Mouse (Mus musculus) liver, postnatal 0 days (tissue): ENCODE data around the gene Rapgef1. TPM values are rescaled to one million over a fixed set of nuclear protein-coding genes. Genes with fewer than 3 reads are reported as not detected.

Experiments
- ATAC-seq: fragments of 200-750 bp; cut with Nextera tagmentation; 2 replicates; pipeline ENCODE4 v1.8.0; 2017; ENCODE audit warnings: mild to moderate bottlenecking, moderate library complexity
- DNase-seq: peaks from one replicate; pipeline ENCODE4 v3.0.0-alpha.2; 2016
- H3K27ac ChIP-seq: fragments of 300-500 bp; sonication (generic); 2 replicates; pipeline ENCODE4 v1.5.1; 2014; ENCODE audit warnings: antibody characterized with exemption, moderate library complexity, mild to moderate bottlenecking, low read depth
- H3K27me3 ChIP-seq: fragments of 300-500 bp; sonication (generic); 2 replicates; pipeline ENCODE4 v1.6.1; 2014; ENCODE audit warnings: low read length, control low read depth, mixed read lengths; ENCODE audit not compliant: insufficient read depth
- H3K36me3 ChIP-seq: fragments of 300-500 bp; sonication (generic); replicated peaks from 2 replicates; pipeline ENCODE4 v1.6.1; 2014; ENCODE audit warnings: mild to moderate bottlenecking, control low read depth, low read length, moderate library complexity, mixed read lengths; ENCODE audit not compliant: insufficient read depth
- H3K4me1 ChIP-seq: fragments of 300-500 bp; sonication (generic); 2 replicates; pipeline ENCODE4 v1.6.1; 2014; ENCODE audit warnings: antibody characterized with exemption, mild to moderate bottlenecking, control low read depth; ENCODE audit not compliant: insufficient read depth
- H3K4me2 ChIP-seq: fragments of 300-500 bp; sonication (generic); 2 replicates; pipeline ENCODE4 v1.6.1; 2014; ENCODE audit warnings: low read depth, mild to moderate bottlenecking, low read length, moderate library complexity, mixed read lengths
- H3K4me3 ChIP-seq: fragments of 300-500 bp; sonication (generic); 2 replicates; pipeline ENCODE4 v1.5.1; 2014; ENCODE audit warnings: low read depth, low read length
- H3K9ac ChIP-seq: fragments of 300-500 bp; sonication (generic); replicated peaks from 2 replicates; pipeline ENCODE4 v1.6.1; 2014; ENCODE audit warnings: mild to moderate bottlenecking, moderate library complexity
- H3K9me3 ChIP-seq: fragments of 300-500 bp; sonication (generic); 2 replicates; pipeline ENCODE4 v1.6.1; 2016; ENCODE audit warnings: mild to moderate bottlenecking, control low read depth, low read length, mixed read lengths
- CTCF ChIP-seq: sonication (generic); IDR thresholded peaks from 2 replicates; pipeline ENCODE4 v1.5.1; 2016; ENCODE audit warnings: antibody characterized with exemption, low read depth
- EP300 ChIP-seq: IDR thresholded peaks from 2 replicates; pipeline ENCODE4 v1.6.1; 2016; ENCODE audit warnings: antibody characterized with exemption, low read depth, mild to moderate bottlenecking
- WGBS: fragments of 180-500 bp; shearing (Covaris S2); extraction: QIAGEN DNeasy Blood & Tissue Kit; methylation state at CpG from one replicate; pipeline ENCODE4 v1.1.7; 2014; ENCODE audit not compliant: insufficient replicate concordance; 5-methylcytosine and 5-hydroxymethylcytosine counted together
- polyA plus RNA-seq: library from polyadenylated mRNA; unstranded; fragments of >200 nt; fragmentation: Nextera tagmentation; extraction: Ambion mirVana; gene quantifications from 2 replicates; pipeline ENCODE4 v1.2.1, GENCODE M21; 2015

Rapgef1 gene
- polyA plus RNA-seq, 1 experiment from 2014 or later = 4.8 TPM

GRCm38 (mm10) chr2:29784290-29784689 is 164.8 kb downstream of the Rapgef1 start:
- TF ChIP-seq EP300 = no peak
- TF ChIP-seq CTCF = no peak
- Histone ChIP-seq H3K36me3 (peaks cover 50% of the 10 kb centered on the region), H3K4me3 (no peak overlapping the region), H3K9ac (no peak overlapping the region), H3K27ac (no peak overlapping the region), H3K27me3 (no peaks in the 10 kb centered on the region), H3K4me1 (peaks cover 10% of the 10 kb centered on the region), H3K9me3 (no peaks in the 10 kb centered on the region), H3K4me2 (no peak overlapping the region)
- DNase-seq (no peak), ATAC-seq (no peak)
- 58% methylated on average over 4 of the region's 4 CpGs for WGBS

- H3K4me1 ChIP-seq = peaks cover 10% of the 10 kb centered on the region
- H3K4me2 ChIP-seq = peak within 1 kb of the TSS; percentile 98
- WGBS = 1% methylated on average over 31 of the region's 31 CpGs
- H3K27ac ChIP-seq = peak within 1 kb of the TSS; percentile 88
- no peaks in the 10 kb centered on the region for H3K27me3 ChIP-seq
- no peaks in the 10 kb centered on the region for H3K9me3 ChIP-seq
- TF ChIP-seq CTCF (no peak), EP300 (peak; percentile 67)
- H3K4me3 ChIP-seq = peak within 1 kb of the TSS; percentile 81
- DNase-seq (peak; percentile 90), ATAC-seq (peak; percentile 93)
- H3K9ac ChIP-seq = peak within 1 kb of the TSS; percentile 74
- peaks cover 26% of the 10 kb centered on the region for H3K36me3 ChIP-seq
These were observed 167.8 kb downstream of the Rapgef1 start, which contains the start of gene Coq4 for GRCm38 (mm10) chr2:29787104-29787917. Gene Coq4, plus strand, starts transcription at chr2:29787493.

- under 1% methylated on average over 45 of the region's 45 CpGs for WGBS
- TF ChIP-seq EP300 (no peak), CTCF (no peak)
- H3K4me1 ChIP-seq = peaks cover 10% of the 10 kb centered on the region
These were observed 168.6 kb downstream of the Rapgef1 start, which contains the start of gene Trub2 for GRCm38 (mm10) chr2:29787937-29788681. Gene Trub2, minus strand, starts transcription at chr2:29788502.

More at GRCm38 (mm10) chr2:29787937-29788681, 168.6 kb downstream of the Rapgef1 start, which contains the start of gene Trub2:
- peak within 1 kb of the TSS; percentile 81 for H3K4me3 ChIP-seq
- H3K9ac ChIP-seq = peak within 1 kb of the TSS; percentile 74
- H3K27ac ChIP-seq = peak within 1 kb of the TSS; percentile 88
- DNase-seq (peak; percentile 89), ATAC-seq (peak; percentile 94)
- peaks cover 19% of the 10 kb centered on the region for H3K36me3 ChIP-seq
- no peaks in the 10 kb centered on the region for H3K9me3 ChIP-seq
- no peaks in the 10 kb centered on the region for H3K27me3 ChIP-seq
- peak within 1 kb of the TSS; percentile 98 for H3K4me2 ChIP-seq

Other genes with a start within 250 kb of the Rapgef1 start
- gene Gm13420, start 132.0 kb downstream of the Rapgef1 start, polyA plus RNA-seq = 0.13 and 0.19 TPM in 2 replicates
- not detected in 2 replicates for gene Gm13547, start 139.6 kb downstream of the Rapgef1 start, polyA plus RNA-seq
- gene Coq4, start 167.8 kb downstream of the Rapgef1 start, polyA plus RNA-seq = 6.1 and 7.2 TPM in 2 replicates
- gene Trub2, start 168.8 kb downstream of the Rapgef1 start, polyA plus RNA-seq = 7.1 and 7.9 TPM in 2 replicates
- gene Slc27a4, start 182.9 kb downstream of the Rapgef1 start, polyA plus RNA-seq = 4.6 and 5.1 TPM in 2 replicates
- gene Urm1, start 200.4 kb downstream of the Rapgef1 start, polyA plus RNA-seq = 6.6 and 8.7 TPM in 2 replicates
- 9.0 and 10.0 TPM in 2 replicates for gene Cercam, start 249.4 kb downstream of the Rapgef1 start, polyA plus RNA-seq